Mouse (Mus musculus) lung, adult 18-20 months (tissue): ENCODE data around the gene 1700067P10Rik.

Source experiments
- DNase-seq, 2 experiments: peaks; one replicate each; pipeline ENCODE4 v3.0.0; 2022; ENCODE audit warnings: mixed read lengths in 2 of 2

The 1700067P10Rik gene

DNA sequence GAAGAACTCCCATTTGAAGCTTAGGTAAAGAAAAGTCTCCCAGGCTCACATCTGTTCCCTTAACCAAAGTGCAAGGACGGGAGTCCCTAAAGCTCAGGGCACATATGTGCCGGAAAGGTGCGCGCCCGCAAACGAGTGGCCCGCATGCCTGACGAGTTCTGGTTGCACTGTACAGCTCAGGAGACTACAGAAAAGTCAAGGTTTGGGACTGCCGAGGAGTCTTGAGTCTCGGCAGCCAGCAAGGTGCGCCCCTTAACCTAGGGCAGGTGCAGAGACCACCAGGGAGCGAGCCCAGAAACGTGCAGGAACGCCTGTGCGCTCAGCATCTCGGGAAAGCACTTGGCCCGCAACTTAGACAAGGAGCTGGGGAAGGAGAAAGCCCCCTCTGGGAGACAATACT lies 7.2 kb downstream of the 1700067P10Rik start:
- no peak for DNase-seq

DNA sequence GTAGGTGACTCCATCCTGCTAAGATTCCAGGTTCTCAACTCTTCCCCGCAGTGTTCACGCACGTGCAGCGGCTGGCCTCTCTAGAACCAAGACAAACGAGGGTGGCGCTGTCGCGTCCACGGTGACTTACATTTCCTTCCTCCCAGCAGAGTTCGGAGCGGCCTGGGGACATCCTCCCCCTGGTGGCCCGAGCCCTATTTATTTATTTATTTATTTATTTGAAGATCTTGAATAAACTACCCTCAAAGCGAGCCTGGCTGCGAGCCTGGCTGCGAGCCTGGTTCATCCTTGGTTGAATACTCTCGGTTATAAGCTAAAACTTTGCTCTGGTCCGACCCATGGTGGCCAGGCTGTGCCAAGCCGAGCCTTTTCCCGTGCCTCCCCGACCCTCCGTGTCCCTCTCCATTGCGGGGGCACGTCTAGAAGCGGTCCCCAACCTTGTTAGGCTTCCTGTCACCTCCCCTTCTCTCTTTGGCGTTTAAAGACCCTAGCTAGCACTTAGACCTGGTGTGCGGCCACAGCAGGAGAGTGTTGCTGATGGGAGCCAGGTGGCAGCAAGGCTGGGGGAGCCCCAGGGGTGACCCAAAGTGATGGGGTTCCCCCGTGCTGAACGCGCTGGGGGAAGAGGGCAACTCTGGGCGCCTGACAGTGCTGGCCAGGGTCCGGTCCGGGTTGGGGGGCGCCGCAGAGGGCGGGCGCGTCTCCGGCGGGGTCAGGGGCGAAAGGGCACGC lies 8.1 kb downstream of the 1700067P10Rik start:
- peak; percentile 49 to 69 for DNase-seq

DNA sequence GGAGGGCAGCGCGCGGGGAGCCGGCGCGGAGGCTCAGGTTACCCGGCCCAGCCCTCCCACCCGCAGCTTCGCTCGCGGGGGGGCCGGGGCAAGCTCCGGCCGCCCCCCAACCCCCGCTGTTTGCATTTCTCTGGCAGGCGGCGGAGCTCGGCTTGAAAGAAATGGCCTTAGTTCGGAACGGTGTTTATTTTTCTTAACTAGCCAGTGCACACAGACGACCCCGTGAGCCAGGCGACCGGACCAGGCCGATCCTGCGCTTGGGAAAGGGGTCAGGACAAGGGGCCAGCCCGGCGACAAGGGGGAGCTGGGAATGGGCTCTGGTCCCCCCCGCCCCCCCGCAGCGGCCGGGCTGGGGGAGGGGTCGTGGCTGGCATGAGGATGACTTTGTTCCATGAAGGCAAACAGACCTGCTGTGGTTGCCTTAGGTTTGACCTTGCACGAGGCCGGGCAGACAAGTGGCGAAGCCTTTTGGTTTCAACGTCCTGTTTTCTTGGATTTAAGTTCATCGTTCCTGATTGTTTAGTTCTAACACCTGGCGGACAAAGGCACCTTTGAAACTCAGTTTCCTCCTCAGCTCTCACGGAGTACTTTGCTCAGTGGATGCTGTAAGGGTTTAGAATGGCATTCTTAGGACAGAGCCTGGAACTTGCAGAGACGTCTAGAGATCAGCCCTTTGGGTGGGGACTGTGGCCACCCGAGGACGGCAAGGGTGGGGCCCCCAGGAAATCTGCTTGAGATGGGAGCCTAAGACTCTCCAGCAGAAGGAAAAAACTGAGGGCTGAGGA lies 8.8 kb downstream of the 1700067P10Rik start:
- no peak for DNase-seq

DNA sequence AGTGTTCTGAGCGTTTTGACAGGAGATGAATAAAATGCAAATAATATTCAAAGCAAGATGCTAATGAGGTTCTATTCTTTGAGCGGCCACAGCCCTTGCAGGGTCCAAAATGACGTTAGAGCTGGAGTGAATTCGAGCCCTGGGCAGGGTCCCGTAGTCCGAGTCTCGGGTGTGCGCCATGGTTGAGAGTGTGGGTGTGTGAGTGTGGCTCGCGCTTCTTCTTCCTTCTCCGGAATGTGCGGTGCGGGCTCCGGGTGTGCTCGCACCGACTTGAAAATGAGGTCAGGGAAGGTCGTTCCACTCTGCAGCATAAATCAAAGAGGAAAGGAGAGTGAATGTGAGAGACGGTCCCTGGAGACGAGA lies 9.4 kb downstream of the 1700067P10Rik start:
- peak in 1 of 2 experiments; percentile 11 for DNase-seq

DNA sequence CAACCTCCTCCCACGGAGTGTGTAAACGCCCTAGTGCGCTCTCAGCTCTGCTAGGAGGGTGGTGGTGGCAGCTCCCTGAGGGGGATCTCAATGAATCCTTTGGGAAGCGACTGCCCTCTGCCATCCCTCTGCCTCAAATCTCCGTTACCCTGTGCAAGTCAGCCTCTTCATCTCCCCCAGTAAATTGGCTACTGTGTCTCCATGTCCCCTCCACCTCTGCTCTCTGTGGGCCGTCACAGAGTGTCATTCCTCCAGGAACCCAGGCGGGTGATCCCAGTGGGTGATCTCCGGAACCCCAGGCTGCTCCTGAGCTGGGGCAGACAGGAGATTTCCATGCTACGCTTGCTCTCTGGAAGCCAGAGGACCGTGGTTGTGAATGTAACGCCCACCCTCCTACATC lies 10.2 kb downstream of the 1700067P10Rik start:
- no peak for DNase-seq

DNA sequence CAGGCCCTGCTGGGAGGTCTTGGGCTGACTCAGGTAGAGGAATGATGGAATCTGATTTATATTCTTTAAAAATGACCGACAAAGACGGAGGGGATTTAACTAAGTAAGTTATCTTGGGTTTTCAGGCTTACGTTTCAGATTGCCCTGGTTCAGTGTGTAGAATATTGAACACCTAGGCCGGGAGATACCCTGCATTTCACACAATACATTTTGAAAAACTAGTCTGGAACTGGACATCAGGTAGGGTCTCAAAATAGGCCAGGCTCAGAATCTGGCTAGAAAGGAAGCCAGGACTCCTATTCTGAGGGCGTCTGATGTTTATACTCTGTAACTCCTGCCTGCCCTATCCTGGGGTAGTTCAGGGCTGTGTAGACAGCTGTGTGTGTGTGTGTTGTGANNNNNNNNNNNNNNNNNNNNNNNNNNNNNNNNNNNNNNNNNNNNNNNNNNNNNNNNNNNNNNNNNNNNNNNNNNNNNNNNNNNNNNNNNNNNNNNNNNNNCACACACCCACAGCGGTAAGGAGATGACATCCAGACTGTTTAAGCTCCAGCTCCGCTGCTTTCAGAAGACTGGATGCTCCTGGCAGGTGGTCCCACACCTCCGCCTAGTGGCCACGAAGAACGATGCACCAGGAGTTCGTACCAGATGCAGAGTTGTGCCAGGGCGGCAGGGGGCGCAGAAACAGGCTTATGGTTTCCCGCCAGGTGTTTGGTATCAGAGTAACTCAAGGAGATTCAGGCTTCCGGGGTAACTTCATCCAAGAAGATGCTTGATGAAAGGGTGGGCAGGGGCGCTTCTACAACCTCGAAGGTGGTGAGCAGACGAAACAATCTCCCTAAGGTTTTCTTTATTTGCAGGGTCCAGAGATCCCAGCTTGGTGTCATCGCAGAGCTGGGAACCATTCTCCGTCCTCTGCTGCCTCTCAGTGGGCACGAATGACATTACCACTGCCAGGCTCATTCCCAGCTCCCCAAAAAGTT lies 11.6 kb downstream of the 1700067P10Rik start:
- peak; percentile 86 for DNase-seq

DNA sequence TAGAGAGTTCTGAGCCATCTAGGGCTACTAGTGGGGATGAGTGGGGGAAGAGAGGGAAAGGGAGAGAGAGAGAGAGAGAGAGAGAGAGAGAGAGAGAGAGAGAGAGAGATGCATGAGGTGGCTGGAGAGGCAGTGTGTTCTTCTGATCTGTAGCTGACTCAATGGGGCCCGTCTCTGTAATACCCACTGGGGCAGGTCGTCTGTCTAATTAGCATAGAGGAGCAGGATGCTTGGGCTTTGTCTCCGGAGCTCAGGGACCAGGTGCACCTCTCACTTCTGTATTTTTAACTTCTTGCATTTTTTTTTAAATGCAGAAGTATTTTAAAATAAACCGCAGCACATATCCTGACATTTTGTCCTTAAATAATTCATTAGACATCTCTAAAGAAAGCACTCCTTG lies 18.2 kb downstream of the 1700067P10Rik start:
- no peak for DNase-seq

DNA sequence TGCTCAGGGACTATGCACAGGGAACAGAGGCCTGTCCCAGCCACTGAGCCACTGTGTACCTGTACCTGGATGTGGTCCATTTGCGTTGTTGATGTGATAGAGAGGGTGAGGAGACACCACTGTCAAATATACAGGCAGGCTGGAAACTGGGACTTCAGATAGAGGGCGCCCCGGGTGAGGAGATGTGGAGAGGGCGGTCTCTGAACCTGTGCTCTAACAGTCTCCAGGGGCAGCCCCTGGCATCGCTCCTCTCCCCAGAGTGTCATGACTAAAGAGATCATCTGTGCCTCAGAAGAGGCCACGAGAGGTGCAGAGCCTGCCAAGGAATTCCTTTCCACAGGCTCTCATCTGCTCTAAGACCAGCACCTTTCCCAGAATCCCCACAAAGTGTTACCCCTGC lies 18.7 kb downstream of the 1700067P10Rik start:
- DNase-seq: no peak

DNA sequence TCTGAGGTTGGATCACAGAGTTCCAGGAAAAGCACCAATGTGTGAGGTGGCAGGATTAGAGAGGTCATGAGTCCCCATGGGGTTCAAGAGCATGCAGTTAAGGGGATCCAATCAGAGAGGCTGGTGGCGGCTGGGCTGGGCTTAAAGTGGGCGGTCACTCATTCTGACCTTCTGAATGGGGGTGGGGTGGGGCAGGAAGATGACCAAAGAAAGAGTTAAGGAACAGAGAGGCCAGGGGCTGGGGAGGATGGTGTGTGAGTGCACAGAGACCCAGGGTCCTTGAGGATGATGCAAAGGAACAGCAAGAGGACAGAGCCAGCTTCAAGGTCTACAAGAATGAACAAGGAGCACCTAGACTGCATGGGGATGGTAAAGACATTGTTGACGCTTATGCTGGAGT lies 19.4 kb downstream of the 1700067P10Rik start:
- DNase-seq: no peak

DNA sequence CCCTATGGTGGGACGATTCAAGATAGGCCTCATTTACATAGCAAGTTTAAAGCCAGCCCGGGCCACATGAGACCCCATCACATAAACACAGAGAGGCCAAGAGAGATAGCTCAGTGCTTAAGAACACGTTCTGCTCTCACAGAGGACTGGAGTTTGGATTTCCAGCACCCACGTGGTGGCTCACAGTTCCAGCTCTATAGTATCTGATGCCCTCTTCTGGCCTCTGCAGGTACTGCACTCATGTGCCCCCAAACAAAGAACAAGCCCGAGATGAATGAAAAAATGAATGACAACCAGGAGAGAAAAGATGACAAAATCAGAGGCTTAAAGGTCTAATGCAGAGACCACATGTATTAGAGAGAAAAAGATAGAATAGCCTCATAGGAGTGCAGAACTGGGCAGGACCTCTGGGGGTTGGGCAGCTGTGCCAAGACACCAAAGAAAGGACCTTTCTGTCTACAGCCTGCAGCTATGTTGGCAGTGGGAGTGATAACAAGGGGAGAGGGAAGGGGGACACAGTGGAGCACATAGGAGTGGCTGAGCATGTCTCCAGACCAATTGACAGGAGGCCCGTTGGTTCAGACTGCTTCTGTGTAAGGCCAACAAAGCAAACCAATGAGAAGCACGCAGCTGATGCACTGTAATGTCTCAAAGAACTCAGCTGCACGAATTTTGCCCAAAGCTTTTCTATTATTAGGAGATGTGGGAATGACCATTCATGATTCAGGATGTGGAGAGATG lies 21.6 kb downstream of the 1700067P10Rik start:
- DNase-seq: peak in 1 of 2 experiments; percentile 29

DNA sequence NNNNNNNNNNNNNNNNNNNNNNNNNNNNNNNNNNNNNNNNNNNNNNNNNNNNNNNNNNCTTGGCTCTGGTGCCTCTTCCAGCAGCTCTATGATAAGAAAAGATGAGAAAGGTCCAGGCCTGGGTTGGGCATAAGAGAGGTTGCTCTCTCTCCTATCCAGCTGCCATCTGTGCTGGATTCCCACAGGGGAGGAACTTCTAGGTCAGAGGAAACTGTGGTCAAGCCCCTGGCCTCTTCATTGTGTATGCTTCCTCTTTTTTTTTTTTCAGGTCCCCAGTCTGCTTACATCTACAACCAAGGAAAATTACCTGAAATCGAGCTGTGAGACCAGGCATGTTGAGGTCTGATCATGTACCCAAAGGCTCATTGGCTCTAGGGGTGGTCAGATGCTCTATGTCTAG lies 29.5 kb downstream of the 1700067P10Rik start:
- DNase-seq: peak in 1 of 2 experiments; percentile 10

DNA sequence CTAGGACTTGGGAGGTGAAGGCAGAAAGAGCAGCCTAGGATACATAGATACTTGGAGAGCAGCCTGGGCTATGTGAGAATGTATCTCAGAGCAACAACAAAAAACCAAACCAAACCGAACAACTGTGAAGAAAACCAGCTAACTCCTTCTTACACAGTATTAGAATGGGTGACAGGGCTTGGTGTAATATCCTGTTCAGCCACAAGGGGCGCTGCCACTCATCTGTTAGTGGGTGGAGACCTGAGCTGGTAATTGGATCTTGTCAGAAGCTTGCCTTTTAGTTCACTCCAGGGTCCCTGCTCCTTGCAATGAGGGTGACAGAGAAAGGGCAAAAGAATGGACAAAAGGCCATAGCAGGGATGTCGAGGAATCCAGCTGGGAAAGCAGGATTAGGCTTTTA lies 30.5 kb downstream of the 1700067P10Rik start:
- peak; percentile 67 to 69 for DNase-seq

DNA sequence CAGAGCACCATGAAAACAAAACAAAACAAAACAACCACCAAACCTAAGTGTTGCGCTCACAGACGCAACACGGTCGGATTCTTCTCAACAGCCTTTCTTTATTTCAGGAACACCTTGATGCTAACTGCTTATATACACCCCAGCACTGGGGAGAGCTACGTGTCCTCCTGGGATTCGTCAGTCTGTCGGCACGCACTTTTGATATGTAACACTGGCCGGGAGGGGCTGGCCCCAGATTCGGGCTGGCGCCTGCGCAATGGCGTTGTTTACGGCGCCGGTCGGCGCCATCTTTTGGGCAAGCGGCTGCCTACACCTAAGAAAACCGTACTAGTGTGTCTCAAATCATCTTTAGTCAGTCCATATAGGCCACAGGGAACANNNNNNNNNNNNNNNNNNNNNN lies 31.3 kb downstream of the 1700067P10Rik start:
- no peak for DNase-seq

DNA sequence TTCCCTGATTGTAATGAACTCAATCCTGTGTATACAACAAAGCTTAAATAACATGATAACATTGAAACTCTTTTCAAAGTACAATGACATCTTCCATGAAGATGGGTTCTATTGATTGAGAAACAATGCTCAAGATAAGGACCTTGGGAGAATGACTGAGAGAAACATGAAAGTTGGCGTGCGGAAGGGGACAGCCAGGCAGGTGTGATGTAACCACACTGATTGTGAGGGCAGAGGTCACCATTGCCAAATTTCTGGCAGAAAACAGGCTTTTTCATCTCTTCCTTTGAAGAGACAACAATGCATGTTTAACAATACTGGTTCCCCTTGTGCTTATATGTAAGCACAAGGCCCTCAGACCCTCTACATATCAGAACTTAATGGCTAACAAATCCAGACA lies 43.7 kb downstream of the 1700067P10Rik start:
- DNase-seq: no peak
